Mouse (Mus musculus): ENCODE results near the gene Clk1. TPM values are rescaled to one million over a fixed set of nuclear protein-coding genes. Genes with fewer than 3 reads are reported as not detected.

The Clk1 gene
- 141 TPM for polyA plus RNA-seq (2014; fragmentation: Illumina TruSeq; extraction: RNeasy Lipid Tissue Mini Kit (QIAGEN cat#74804); ENCODE audit: low read depth, low replicate concordance)

GRCm38 (mm10) chr1:58423371-58424248, at the start of gene Clk1:
Clk1 (minus strand) TSS chr1:58424066.

DNA sequence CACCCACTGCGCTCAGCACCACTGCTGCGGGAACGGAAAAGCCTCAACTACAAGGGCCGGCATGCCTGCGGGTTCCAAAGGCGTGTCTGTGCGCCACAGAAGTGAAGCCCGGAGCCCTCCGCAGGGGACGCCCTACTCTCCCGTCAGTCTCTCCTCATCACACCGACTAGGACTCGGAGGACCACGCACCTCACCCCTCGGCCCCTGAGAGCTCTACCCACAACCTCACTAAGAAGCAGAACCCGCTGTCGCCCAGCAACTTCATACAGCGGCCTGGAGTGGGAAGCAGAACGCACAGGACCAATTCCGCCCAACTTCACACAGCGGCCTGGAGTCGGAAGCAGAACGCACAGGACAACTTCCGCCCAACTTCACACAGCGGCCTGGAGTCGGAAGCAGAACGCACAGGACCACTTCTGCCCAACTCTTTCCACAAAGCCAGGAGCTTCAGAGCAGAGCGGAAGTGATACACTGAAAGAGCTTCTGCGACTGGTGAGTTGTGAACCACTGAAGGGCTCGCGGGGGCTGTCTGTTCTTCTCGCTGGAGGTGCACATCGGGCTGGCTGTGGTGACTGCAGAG, 21.4 kb upstream of the Clk1 start, which contains the start of the genes Nif3l1 and Ppil3:
Nif3l1 (plus strand) TSS at position 9 of the 580 bp plus-strand sequence.
Ppil3 (minus strand) TSS at position 344 of the 580 bp plus-strand sequence.

DNA sequence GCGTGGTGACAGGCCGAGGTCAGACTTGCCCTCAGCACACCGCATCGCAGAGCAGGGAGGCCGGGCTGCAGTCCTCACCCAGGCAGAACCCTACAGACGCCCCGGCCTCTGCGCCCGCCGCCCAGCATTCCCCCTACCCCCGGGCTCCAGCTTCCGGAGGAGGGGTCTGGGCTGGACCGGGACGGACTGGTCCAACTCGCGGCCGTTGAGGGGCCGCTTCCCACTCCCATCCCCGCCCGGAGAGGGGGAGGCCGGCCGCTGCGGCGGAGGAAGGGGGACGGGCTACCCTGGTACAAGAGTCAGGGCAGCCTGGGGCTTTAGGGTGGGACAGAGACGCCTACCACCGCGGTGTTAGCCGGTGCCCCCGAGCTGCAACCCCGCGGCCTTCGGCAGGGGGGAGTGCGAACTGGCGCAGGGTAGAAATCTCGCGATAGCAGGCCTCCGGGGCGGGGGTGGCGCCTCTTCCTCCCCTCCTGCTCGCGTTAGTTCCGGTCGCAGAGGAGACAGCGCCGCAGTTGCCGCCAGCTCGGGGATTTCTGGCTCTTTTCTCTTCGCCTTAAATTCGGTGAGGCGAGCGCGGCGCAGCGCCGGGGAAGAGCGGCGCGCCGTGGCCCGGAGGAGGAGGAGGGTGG, 31.1 kb downstream of the Clk1 start, which contains the start of gene Bzw1:
Bzw1 (plus strand) TSS at position 247 of the 632 bp plus-strand sequence.

Other genes with a start within 250 kb of the Clk1 start
- not detected for gene Aox4, start 213.7 kb downstream of the Clk1 start, polyA plus RNA-seq (2014; fragmentation: Illumina TruSeq; extraction: RNeasy Lipid Tissue Mini Kit (QIAGEN cat#74804); ENCODE audit: low read depth, low replicate concordance)
- not detected for gene Aox2, start 145.7 kb downstream of the Clk1 start, polyA plus RNA-seq (2014; fragmentation: Illumina TruSeq; extraction: RNeasy Lipid Tissue Mini Kit (QIAGEN cat#74804); ENCODE audit: low read depth, low replicate concordance)
- 67.4 TPM for gene Bzw1, start 31.2 kb downstream of the Clk1 start, polyA plus RNA-seq (2014; fragmentation: Illumina TruSeq; extraction: RNeasy Lipid Tissue Mini Kit (QIAGEN cat#74804); ENCODE audit: low read depth, low replicate concordance)
- gene Nif3l1, start 21.1 kb upstream of the Clk1 start, polyA plus RNA-seq (2014; fragmentation: Illumina TruSeq; extraction: RNeasy Lipid Tissue Mini Kit (QIAGEN cat#74804); ENCODE audit: low read depth, low replicate concordance), result 16.3 TPM
- 36.6 TPM for gene Ppil3, start 21.4 kb upstream of the Clk1 start, polyA plus RNA-seq (2014; fragmentation: Illumina TruSeq; extraction: RNeasy Lipid Tissue Mini Kit (QIAGEN cat#74804); ENCODE audit: low read depth, low replicate concordance)
- 9.6 TPM for gene Orc2, start 81.0 kb upstream of the Clk1 start, polyA plus RNA-seq (2014; fragmentation: Illumina TruSeq; extraction: RNeasy Lipid Tissue Mini Kit (QIAGEN cat#74804); ENCODE audit: low read depth, low replicate concordance)
- 5.8 TPM for gene Fam126b, start 162.3 kb upstream of the Clk1 start, polyA plus RNA-seq (2014; fragmentation: Illumina TruSeq; extraction: RNeasy Lipid Tissue Mini Kit (QIAGEN cat#74804); ENCODE audit: low read depth, low replicate concordance)
- gene Ndufb3, start 162.3 kb upstream of the Clk1 start, polyA plus RNA-seq (2014; fragmentation: Illumina TruSeq; extraction: RNeasy Lipid Tissue Mini Kit (QIAGEN cat#74804); ENCODE audit: low read depth, low replicate concordance), result 369 TPM

All from heart, adult 10 weeks (tissue).